Mouse (Mus musculus): ENCODE results near the gene Angpt4.

Gene Angpt4

DNA sequence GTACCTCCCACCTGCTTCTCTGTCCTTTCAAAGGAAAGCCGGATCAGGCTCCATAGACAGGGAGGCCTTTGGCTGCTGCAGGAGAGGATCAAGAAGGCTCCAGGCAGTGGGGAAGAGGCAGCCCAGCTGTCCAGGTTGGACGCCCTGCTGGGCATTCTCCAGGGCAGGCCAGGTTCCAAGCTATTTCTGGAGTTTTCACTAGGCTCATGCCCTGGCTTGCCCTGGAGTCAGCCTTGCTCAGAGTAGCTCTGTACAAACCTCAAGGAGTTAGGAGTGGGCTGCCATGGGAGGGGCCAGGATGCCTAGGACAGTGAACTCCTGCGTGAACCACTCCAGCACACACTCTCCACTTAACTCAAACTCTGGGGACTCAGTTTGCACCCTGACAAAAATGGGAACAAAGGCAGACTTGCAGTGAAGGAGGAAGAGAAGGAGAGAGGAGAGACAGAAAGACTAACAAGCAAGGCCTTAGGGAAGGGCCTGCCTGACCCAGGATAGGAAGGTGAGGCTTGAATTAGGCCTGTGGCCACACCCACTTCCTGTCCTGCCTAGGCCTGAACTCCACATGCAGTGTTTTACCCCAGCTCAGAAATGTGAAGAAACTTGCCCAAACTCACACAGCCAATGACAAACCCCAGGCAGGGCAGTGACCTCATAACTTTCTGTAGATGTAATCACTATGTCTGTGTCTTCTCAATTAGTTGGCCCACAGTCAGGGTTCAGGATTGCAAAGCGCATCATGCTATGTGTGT is 66.9 kb downstream of the Angpt4 start:
- Histone ChIP-seq H3K27me3 (ENCODE audit: control insufficient read depth, insufficient read depth, low read length, poor library complexity, severe bottlenecking) (no peaks in the 10 kb centered on the region), H3K36me3 (ENCODE audit: control insufficient read depth, insufficient read depth, low read length, poor library complexity, severe bottlenecking) (no peaks in the 10 kb centered on the region)
- peak; percentile 30 for DNase-seq (ENCODE audit: low read depth, low spot score)

DNA sequence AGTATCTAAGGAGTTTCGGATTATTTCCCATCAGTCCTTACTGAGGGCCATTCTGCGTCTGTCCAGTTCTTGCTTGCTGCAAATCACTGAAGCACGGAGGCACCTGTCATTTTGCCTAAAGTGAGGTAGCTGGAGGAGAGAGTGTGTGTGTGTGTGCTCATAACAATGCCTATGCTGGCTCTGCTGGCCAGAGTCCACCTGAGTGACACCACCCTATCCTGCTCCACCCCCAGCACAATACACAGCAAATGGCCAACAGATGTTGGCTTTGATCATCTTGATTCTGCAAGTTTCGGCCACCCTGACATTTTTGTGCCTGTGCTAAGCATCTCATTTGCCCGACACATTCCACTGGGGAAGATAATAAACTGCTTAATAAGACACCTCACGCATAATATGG is 67.5 kb downstream of the Angpt4 start:
- Histone ChIP-seq H3K27me3 (ENCODE audit: control insufficient read depth, insufficient read depth, low read length, poor library complexity, severe bottlenecking) (no peaks in the 10 kb centered on the region), H3K36me3 (ENCODE audit: control insufficient read depth, insufficient read depth, low read length, poor library complexity, severe bottlenecking) (no peaks in the 10 kb centered on the region)
- no peak for DNase-seq (ENCODE audit: low read depth, low spot score)

DNA sequence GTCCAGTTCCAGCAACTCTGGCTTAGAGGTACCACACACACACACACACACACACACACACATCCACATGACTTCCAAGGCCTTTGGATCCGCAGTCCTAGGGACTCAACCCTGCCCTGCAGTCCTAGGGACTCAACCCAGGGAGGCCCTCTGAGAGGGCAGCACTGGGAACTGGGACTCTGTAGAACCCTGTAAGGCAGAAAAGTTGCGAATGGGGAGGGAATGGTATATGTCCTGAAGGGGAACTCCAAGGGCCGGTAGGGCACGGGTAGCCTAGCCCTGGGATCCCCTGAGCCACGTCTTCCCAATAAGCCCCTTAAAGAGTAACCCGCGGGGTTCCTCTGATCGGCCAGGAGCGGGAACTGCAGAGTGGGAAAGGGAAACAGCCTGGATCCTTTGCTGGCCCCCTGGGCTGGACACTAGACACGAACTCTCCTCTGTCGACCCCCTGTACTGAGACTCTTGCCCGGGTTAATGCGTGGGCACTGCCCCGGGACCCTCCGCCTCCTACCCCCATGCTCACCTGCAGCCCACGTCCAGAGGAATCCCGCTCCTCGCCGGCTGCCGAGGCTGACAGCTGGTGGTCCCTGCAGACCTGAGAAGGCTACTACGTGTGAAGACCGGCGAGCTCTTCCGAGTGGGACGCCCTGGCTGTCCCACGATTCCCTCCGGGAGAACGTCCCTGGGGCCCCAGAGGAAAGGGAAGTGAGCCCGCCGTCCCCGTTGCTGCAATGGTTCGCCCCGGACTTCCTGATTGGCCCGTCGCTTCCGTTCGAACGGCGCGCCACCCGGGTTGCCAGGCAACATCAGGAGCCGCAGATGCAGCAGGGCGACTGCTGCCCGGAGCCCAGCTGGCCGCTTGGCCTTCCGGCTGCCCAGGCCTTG is 68.7 kb downstream of the Angpt4 start, which contains the start of gene Fam110a:
TSS of gene Fam110a (minus strand) at position 750 of the 885 bp plus-strand sequence.
- Histone ChIP-seq H3K27me3 (ENCODE audit: control insufficient read depth, insufficient read depth, low read length, poor library complexity, severe bottlenecking) (no peaks in the 10 kb centered on the region), H3K36me3 (ENCODE audit: control insufficient read depth, insufficient read depth, low read length, poor library complexity, severe bottlenecking) (no peaks in the 10 kb centered on the region)
- DNase-seq (ENCODE audit: low read depth, low spot score): peak; percentile 79

DNA sequence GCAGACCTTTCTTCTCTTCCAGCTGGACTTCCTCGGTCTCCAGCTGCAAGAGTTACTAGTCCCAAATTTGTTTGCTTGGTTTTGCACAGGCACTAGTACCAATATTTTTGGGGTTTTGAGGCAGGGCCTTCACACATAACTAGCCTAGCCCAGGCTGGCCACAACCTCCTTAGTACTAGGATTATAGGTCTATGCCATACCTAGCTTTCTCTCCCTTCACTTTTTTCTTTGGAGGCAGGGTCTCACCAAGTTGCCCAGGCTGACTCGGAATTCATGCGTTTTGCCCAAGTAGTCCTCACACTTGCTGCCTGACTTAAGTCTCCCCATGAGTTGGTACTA is 69.3 kb downstream of the Angpt4 start:
- no peak for DNase-seq (ENCODE audit: low read depth, low spot score)
- no peaks in the 10 kb centered on the region for H3K27me3 ChIP-seq (ENCODE audit: control insufficient read depth, insufficient read depth, low read length, poor library complexity, severe bottlenecking)
- no peaks in the 10 kb centered on the region for H3K36me3 ChIP-seq (ENCODE audit: control insufficient read depth, insufficient read depth, low read length, poor library complexity, severe bottlenecking)

DNA sequence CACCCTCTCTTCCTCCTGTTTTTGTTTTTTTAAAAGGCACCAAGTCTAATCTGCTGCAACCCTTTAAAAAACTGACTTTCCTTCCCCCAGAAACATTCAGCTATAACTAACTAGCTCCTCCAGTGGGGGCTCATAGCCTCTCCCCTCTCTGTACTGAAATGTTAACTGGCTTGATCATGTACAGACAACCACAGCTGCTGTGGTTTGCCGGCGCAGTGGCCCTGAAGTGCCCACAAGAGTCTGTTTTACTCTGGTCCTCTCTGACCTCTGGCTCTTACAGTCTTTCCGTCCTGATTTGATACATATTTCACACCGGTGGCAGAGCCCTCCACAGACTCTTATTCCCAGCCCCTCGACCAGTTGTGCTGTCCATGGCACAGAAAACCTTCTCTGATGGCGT is 70.3 kb downstream of the Angpt4 start:
- Histone ChIP-seq H3K27me3 (ENCODE audit: control insufficient read depth, insufficient read depth, low read length, poor library complexity, severe bottlenecking) (no peaks in the 10 kb centered on the region), H3K36me3 (ENCODE audit: control insufficient read depth, insufficient read depth, low read length, poor library complexity, severe bottlenecking) (no peaks in the 10 kb centered on the region)
- no peak for DNase-seq (ENCODE audit: low read depth, low spot score)

- DNase-seq (ENCODE audit: low read depth, low spot score): no peak
Observed at GRCm38 (mm10) chr2:151982476-151982875, 71.5 kb downstream of the Angpt4 start.

DNA sequence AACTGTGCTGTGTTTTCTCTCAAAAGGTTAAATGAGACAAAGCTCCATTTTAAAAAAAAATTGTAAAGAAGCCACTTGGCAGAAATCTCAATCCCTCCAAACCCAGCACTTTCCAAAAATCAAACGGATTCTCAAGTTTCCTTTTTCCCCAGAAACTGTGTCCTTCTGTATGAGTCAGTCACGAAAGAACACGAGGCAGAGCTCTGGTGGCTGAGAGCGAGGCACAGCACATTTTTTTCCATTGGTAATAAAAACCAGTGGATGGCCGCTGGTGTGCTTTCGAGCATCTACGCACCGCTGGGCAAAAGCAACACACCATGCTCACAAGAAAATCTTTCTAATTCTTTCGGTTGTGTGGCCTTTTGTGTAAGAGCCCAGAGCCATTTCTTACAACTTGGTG is 73.0 kb downstream of the Angpt4 start:
- no peak for DNase-seq (ENCODE audit: low read depth, low spot score)
- H3K27me3 ChIP-seq (ENCODE audit: control insufficient read depth, insufficient read depth, low read length, poor library complexity, severe bottlenecking): no peaks in the 10 kb centered on the region
- no peaks in the 10 kb centered on the region for H3K36me3 ChIP-seq (ENCODE audit: control insufficient read depth, insufficient read depth, low read length, poor library complexity, severe bottlenecking)

More at GRCm38 (mm10) chr2:151982476-151982875, 71.5 kb downstream of the Angpt4 start:
- Histone ChIP-seq H3K36me3 (ENCODE audit: control insufficient read depth, insufficient read depth, low read length, poor library complexity, severe bottlenecking) (no peaks in the 10 kb centered on the region), H3K27me3 (ENCODE audit: control insufficient read depth, insufficient read depth, low read length, poor library complexity, severe bottlenecking) (no peaks in the 10 kb centered on the region)

DNA sequence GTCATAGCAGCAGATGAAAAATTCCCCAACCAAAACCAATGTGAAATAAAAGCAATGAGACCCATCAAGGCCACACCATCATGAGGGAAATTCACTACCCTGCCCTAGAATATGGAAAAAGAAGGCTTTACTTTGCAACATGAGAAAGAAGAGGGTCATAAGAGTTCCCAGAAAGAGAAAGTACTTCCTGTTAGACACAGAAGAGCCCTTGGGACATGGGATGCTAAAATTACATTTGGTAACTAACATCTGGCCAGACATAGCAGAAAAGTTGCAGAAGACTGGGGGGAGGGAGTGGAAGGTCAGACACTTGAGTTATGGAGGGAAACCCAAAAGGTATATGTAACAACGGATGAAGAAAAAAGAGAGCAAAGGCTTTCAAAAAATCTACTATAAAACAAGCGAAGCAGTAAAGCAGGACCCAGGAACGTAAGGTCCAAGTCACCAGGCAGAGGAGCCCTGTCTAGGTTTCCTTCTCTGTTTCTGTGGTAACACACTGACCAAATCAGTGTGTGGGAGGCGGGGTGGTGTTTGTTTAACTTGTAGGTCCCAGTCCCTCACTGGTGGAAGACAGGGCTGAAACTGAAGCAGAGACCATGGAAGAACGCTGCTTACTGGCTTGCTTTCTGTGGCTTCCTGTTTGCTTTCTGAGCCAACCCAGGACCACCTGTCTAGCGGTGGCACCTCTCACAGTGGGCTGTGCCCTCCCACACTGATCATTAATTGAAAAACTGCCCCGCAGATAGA is 74.6 kb downstream of the Angpt4 start:
- no peaks in the 10 kb centered on the region for H3K27me3 ChIP-seq (ENCODE audit: control insufficient read depth, insufficient read depth, low read length, poor library complexity, severe bottlenecking)
- H3K36me3 ChIP-seq (ENCODE audit: control insufficient read depth, insufficient read depth, low read length, poor library complexity, severe bottlenecking): no peaks in the 10 kb centered on the region
- peak; percentile 38 for DNase-seq (ENCODE audit: low read depth, low spot score)

DNA sequence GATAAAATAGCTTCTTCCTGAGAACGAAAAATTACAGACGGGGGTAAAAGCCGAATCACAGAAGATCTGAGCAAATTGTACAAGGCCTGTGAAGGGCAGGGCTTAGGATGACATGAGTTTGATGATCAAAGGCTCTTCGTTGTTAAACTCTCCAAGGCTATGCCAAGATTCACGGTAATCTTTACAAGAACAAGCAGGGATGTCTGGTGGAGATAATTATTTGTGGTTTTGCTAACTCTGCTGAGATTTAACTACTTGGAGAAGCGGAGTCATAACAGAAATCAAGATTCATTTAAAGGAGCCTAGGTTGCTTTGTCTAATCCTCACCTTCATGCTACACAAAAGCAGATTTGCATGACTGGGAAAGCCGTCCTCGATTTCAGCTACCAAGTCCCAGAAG is 75.9 kb downstream of the Angpt4 start:
- DNase-seq (ENCODE audit: low read depth, low spot score): no peak
- no peaks in the 10 kb centered on the region for H3K36me3 ChIP-seq (ENCODE audit: control insufficient read depth, insufficient read depth, low read length, poor library complexity, severe bottlenecking)
- no peaks in the 10 kb centered on the region for H3K27me3 ChIP-seq (ENCODE audit: control insufficient read depth, insufficient read depth, low read length, poor library complexity, severe bottlenecking)

DNA sequence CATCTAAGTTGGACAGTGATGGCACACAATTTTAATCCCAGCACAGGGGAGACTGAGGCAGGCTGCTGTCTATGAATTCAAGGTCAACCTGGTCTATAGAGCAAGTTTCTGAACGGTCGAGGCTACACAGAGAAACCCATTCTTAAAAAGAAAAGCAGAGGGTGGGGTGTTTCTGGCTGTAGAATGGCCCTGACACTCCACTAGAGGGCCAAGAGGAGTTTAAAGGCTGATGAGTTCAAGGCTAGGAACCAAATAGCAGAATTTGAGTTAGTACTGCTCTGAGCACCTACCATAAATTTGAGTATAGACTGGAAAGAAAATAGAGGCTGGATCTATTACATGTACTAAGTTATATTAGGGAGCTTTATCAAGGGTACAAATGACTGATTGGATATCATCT is 78.0 kb downstream of the Angpt4 start:
- DNase-seq (ENCODE audit: low read depth, low spot score): no peak
- Histone ChIP-seq H3K27me3 (ENCODE audit: control insufficient read depth, insufficient read depth, low read length, poor library complexity, severe bottlenecking) (no peaks in the 10 kb centered on the region), H3K36me3 (ENCODE audit: control insufficient read depth, insufficient read depth, low read length, poor library complexity, severe bottlenecking) (no peaks in the 10 kb centered on the region)

GRCm38 (mm10) chr2:151990985-151991394 is 80.0 kb downstream of the Angpt4 start:
- no peak for DNase-seq (ENCODE audit: low read depth, low spot score)
- Histone ChIP-seq H3K27me3 (ENCODE audit: control insufficient read depth, insufficient read depth, low read length, poor library complexity, severe bottlenecking) (no peaks in the 10 kb centered on the region), H3K36me3 (ENCODE audit: control insufficient read depth, insufficient read depth, low read length, poor library complexity, severe bottlenecking) (no peaks in the 10 kb centered on the region)

DNA sequence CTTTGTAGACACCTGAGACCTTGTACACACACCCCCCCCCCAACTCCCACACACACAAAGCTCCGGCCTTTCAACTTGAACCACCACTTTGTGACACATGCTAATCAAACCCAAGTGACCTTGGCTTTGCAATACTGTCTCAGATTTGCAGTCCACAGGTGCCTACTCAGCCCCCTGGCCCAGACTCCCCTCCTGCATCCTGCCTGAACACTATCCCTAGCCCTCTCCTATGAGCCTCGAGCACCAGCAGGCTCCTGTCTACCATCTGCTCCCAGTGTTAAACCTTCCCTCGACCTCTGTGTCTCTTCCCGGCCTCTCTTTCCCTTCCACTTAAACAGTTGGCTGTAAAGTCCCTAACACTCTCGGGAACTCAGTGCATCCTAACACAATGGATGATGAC is 80.4 kb downstream of the Angpt4 start:
- Histone ChIP-seq H3K36me3 (ENCODE audit: control insufficient read depth, insufficient read depth, low read length, poor library complexity, severe bottlenecking) (no peaks in the 10 kb centered on the region), H3K27me3 (ENCODE audit: control insufficient read depth, insufficient read depth, low read length, poor library complexity, severe bottlenecking) (no peaks in the 10 kb centered on the region)
- no peak for DNase-seq (ENCODE audit: low read depth, low spot score)

DNA sequence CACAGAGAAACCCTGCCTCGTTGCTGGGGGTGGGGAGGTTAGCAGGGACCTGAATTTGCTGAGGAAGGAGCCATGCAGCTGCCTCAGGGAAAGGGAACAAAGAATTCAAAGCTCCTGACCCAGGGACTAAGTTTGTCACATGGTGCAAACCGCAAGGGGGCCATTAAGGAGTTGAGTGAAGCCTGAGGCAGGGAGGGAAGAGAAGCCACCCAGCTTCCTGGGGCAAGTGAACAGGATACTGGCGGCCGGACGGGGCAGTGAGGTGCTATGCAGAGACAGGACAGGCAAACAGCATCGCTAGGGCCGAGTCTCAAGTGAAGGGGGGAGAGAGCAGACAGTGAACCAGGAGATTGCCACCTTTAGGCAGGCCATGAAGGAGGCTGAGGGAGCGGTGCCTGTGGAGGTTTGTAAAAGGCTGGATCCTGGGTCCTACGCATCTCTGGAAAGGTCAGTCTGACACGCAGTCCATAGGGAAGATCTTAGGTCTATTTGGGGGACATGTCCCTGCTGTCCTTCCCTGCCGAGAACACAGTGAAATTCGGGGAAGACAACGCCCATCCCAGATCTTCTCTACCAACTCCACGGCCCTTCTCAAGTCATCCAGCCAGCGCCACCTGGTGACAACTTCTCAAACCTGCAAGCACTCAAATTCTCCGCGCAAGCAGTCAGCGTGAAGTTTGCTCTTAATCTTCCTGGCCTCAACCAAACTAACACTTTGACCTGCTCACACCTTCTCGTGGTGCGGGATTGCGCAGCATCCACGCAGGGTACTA is 83.5 kb downstream of the Angpt4 start:
- DNase-seq (ENCODE audit: low read depth, low spot score): peak; percentile 85
- Histone ChIP-seq H3K27me3 (ENCODE audit: control insufficient read depth, insufficient read depth, low read length, poor library complexity, severe bottlenecking) (no peaks in the 10 kb centered on the region), H3K36me3 (ENCODE audit: control insufficient read depth, insufficient read depth, low read length, poor library complexity, severe bottlenecking) (no peaks in the 10 kb centered on the region)
